Mouse (Mus musculus): ENCODE data around the gene Scn3a. TPM values are rescaled to one million over a fixed set of nuclear protein-coding genes. Genes with fewer than 3 reads are reported as not detected.

The Scn3a gene
- polyA plus RNA-seq, 1 experiment from 2014 or later: 5.1 TPM

DNA sequence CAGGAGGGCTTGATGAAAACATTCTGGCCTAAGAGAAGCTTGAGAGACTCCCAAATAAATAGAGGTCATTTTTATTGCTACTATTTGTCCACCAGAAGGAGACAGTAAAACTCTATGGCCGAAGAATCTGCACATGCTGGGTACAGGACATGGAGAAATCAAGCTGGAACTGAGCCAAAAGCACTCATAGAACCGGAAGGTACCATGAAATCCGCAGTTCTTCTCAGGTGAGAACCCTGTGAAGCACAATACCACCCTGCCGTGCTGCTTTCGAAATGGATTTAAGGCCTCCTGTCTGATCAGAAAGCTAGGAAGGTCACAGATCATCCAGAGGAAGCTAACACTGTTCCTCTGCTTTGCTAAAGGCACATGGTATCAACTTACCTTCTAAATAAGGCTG is 143.9 kb downstream of the Scn3a start:
- Histone ChIP-seq H3K27ac (no peak overlapping the region), H3K9ac (no peak overlapping the region), H3K9me3 (no peaks in the 10 kb centered on the region), H3K36me3 (no peaks in the 10 kb centered on the region), H3K4me1 (peaks cover 3% of the 10 kb centered on the region; the same call in 1 of the 2 replicates), H3K4me2 (replicated peaks) (no peak overlapping the region), H3K4me3 (no peak overlapping the region), H3K27me3 (no peaks in the 10 kb centered on the region)
- WGBS: 55% methylated on average over 5 of the region's 5 CpGs
- no peak for ATAC-seq (ENCODE audit: insufficient number of reproducible peaks, insufficient read depth, low FRiP score, low TSS enrichment)

DNA sequence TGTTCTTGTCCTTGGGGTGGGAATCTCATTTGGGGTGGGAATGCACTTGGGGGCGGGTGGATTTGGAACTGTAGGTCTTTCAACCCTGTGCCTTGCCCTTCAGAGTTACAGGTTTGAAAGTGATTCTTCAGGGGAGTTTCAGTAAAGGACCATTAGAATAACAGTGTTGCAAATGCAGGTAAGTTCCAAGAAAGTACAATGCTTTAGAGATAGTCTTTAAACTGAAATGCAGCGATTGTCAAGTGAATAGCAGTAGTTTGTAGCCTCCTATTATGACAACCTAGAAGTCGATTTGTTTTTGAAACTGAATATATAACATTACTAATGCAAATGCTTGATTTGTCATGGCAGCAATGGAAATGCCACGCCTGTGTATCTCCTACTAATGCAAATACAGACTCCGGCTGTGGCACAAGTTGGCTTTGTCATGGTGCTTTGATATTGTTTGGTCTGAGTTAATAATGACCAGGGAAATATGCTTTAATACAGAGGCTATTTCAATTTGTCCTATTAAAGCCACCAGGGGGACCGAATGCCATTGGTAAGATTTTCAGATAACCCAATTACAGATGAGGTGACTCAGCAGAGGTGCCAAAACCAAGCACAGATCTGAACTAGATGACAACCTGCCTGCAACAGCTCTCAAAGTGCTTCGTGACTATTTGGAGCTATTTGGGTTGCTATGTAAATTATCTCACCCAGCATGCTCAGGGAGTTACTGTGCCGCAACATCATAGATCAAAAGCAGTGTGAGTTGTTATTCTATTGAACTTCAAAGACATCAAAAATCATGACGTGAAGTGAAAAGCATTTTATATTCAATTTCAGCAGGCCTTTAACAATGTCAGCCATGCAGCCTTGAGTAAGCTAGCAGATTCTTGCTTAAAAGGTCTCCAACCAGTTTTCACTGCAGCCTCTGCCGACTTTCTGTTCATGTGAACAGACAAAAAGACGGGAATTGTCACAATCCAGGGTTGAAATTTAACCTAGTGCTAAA is 145.9 kb downstream of the Scn3a start:
- no peak for ATAC-seq (ENCODE audit: insufficient number of reproducible peaks, insufficient read depth, low FRiP score, low TSS enrichment)
- H3K27me3 ChIP-seq: no peaks in the 10 kb centered on the region
- H3K9me3 ChIP-seq: no peaks in the 10 kb centered on the region
- no peak overlapping the region for H3K4me2 ChIP-seq (replicated peaks)
- WGBS: 68% methylated on average over 11 of the region's 11 CpGs
- H3K4me1 ChIP-seq: peaks cover 3% of the 10 kb centered on the region; the same call in 1 of the 2 replicates
- no peak overlapping the region for H3K9ac ChIP-seq
- H3K36me3 ChIP-seq: no peaks in the 10 kb centered on the region
- H3K27ac ChIP-seq: no peak overlapping the region
- H3K4me3 ChIP-seq: no peak overlapping the region

DNA sequence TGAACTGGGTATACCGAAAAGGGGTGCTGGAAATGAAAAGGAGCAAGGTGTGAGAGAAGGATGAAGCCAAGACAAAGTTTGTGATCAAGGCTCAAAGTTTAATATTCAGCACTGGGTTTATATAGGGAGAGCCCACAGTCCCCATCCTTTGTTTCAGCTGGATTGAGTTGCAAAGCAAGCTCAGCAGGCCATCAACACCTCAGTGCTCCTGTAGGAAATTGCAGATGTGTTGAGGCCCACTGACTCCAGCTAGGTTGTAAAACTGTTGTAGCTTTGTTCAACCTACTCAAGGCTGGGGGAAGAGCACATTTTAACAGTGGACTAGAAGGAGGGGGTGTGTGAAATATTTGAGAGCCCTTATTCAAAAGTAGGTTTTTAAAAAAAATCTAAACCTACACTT is 148.8 kb downstream of the Scn3a start:
- Histone ChIP-seq H3K27ac (no peak overlapping the region), H3K4me2 (replicated peaks) (no peak overlapping the region), H3K4me3 (no peak overlapping the region), H3K9me3 (no peaks in the 10 kb centered on the region), H3K27me3 (no peaks in the 10 kb centered on the region), H3K36me3 (no peaks in the 10 kb centered on the region), H3K4me1 (peaks cover 2% of the 10 kb centered on the region; the same call in 1 of the 2 replicates), H3K9ac (no peak overlapping the region)
- no peak for ATAC-seq (ENCODE audit: insufficient number of reproducible peaks, insufficient read depth, low FRiP score, low TSS enrichment)
- 61% methylated on average over 1 of the region's 1 CpGs for WGBS

DNA sequence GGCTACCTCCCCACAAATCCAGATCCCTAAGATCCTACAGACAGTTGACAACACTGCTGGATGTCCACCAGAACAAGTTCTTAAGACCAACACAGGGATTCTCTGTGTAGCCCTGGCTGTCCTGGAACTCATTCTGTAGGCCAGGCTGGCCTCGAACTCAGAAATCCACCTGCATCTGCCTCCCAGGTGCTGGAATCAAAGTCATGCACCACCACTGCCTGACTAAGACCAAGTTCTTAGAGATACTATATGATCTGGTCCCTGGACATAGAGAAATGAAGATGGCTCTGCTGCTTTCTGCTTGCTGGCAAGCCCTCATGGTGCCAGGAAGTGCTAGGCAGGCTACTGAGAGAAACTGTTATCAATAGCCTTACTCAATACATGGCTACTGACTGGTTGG is 150.9 kb downstream of the Scn3a start:
- H3K4me3 ChIP-seq: no peak overlapping the region
- no peak for ATAC-seq (ENCODE audit: insufficient number of reproducible peaks, insufficient read depth, low FRiP score, low TSS enrichment)
- H3K36me3 ChIP-seq: no peaks in the 10 kb centered on the region
- H3K4me2 ChIP-seq (replicated peaks): no peak overlapping the region
- no peaks in the 10 kb centered on the region for H3K27me3 ChIP-seq
- 97% methylated on average over 1 of the region's 1 CpGs for WGBS
- no peaks in the 10 kb centered on the region for H3K4me1 ChIP-seq
- no peak overlapping the region for H3K27ac ChIP-seq
- H3K9ac ChIP-seq: no peak overlapping the region
- H3K9me3 ChIP-seq: no peaks in the 10 kb centered on the region

DNA sequence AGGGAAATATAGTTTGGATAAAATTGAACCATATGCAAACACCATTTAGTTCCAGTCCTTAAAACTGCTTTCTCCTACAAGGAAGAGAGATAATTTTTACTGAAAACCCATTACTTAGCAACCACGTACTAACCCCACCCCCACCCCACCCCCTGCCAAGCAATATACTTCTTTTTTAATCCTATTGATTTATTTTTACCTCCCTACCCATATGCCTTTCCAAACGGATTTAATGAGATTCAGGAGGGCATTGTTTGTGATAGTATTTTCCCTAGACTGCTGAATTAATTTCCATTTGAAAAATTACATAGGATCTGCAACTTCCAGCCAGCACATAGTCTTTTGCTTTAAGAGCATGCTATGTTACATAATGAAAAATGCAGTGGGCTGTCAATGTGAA is 152.1 kb downstream of the Scn3a start:
- Histone ChIP-seq H3K36me3 (no peaks in the 10 kb centered on the region), H3K4me2 (replicated peaks) (peak overlapping the region; percentile 58), H3K4me1 (no peaks in the 10 kb centered on the region), H3K9me3 (no peaks in the 10 kb centered on the region), H3K4me3 (no peak overlapping the region), H3K9ac (no peak overlapping the region), H3K27ac (no peak overlapping the region), H3K27me3 (no peaks in the 10 kb centered on the region)
- WGBS: 2% methylated on average over 2 of the region's 2 CpGs
- no peak for ATAC-seq (ENCODE audit: insufficient number of reproducible peaks, insufficient read depth, low FRiP score, low TSS enrichment)

DNA sequence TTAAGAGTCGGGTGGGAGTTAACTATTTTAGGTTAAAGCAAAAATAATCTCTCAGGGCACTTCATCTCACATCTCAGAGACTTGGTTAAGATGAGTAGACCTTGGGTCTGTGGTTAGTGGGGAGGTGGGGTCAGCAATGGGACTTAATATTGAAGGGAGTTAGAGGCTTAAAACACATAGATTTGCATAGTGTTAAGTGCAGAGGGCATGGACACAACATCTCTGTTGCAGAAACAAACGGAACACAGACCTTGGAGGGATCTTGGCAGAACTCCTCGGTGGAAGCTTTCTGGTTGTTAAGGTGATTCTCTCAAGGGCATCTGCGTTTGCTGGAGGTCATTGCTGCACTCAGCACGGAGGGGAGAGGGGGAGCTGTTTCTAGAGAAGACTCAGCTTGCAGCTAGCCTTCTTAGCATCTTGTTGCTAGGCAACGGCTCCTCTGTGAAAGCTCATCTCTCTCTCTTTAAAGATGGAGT is 152.6 kb downstream of the Scn3a start:
- Histone ChIP-seq H3K9me3 (no peaks in the 10 kb centered on the region), H3K27me3 (no peaks in the 10 kb centered on the region), H3K9ac (no peak overlapping the region), H3K4me3 (peak overlapping the region; percentile 13; the same call in 1 of the 2 replicates), H3K4me2 (replicated peaks) (peak overlapping the region; percentile 58), H3K36me3 (no peaks in the 10 kb centered on the region), H3K27ac (no peak overlapping the region), H3K4me1 (no peaks in the 10 kb centered on the region)
- 6% methylated on average over 6 of the region's 6 CpGs for WGBS
- peak; percentile 57 for ATAC-seq (ENCODE audit: insufficient number of reproducible peaks, insufficient read depth, low FRiP score, low TSS enrichment)

DNA sequence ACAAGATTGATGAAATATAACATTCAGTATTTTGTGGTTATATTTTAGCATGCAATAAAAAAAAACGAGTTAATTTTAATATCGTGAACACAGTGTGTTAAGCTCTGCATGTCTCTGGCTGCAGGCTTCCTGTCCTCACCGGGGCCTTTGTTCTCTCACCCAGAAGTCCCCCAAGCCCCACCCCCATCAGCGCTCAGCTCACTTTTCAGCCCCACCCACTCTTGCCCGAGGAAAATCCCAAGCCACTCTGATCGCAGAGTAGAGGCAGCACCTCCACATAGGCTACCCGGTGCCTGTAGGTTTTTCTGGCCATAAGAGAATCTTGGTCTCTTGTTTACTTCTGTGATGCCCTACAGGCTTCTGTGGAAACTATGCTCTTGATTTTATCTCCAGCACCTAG is 153.2 kb downstream of the Scn3a start:
- under 1% methylated on average over 7 of the region's 7 CpGs for WGBS
- Histone ChIP-seq H3K36me3 (no peaks in the 10 kb centered on the region), H3K4me2 (replicated peaks) (peak overlapping the region; percentile 58), H3K4me3 (peak overlapping the region; percentile 19), H3K4me1 (no peaks in the 10 kb centered on the region), H3K27me3 (no peaks in the 10 kb centered on the region), H3K9ac (0 out of 2 replicates have a peak overlapping the region, but pooled peaks have one; percentile 24), H3K27ac (no peak overlapping the region), H3K9me3 (no peaks in the 10 kb centered on the region)
- peak; percentile 87 for ATAC-seq (ENCODE audit: insufficient number of reproducible peaks, insufficient read depth, low FRiP score, low TSS enrichment)

DNA sequence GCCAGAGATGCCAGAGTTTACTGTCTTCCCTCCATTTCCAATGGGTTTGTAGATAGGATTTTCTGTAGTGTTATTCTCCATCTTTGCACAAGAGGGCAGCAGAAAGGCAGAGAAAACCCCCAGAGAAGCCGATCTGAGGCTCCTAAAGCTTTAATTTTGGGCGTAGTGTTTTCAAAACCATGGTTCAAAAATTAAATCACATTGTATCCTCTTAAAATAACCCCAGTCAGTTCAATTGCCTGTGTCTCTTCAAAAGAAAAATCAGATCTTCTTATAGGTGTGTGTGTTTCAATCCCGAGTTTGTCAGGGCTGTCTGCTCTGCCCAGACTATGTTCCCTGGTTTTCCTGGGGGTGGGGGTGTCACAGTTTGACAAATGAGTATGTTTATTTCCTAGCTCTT is 153.7 kb downstream of the Scn3a start:
- H3K9me3 ChIP-seq: no peaks in the 10 kb centered on the region
- 0 out of 2 replicates have a peak overlapping the region, but pooled peaks have one; percentile 24 for H3K9ac ChIP-seq
- peak overlapping the region; percentile 67; the same call in 1 of the 2 replicates for H3K27ac ChIP-seq
- WGBS: 0% methylated on average over 3 of the region's 3 CpGs
- peak overlapping the region; percentile 58 for H3K4me2 ChIP-seq (replicated peaks)
- H3K36me3 ChIP-seq: no peaks in the 10 kb centered on the region
- ATAC-seq (ENCODE audit: insufficient number of reproducible peaks, insufficient read depth, low FRiP score, low TSS enrichment): peak; percentile 44; the same call in 1 of the 2 replicates
- no peaks in the 10 kb centered on the region for H3K4me1 ChIP-seq
- H3K27me3 ChIP-seq: no peaks in the 10 kb centered on the region
- H3K4me3 ChIP-seq: peak overlapping the region; percentile 26; the same call in 1 of the 2 replicates

Other genes with a start within 250 kb of the Scn3a start
- 0.41 and 0.96 TPM in 2 replicates for gene Slc38a11, start 203.6 kb downstream of the Scn3a start, polyA plus RNA-seq (2016; fragmentation: Nextera tagmentation; extraction: Ambion mirVana)
- 5.0 and 6.3 TPM in 2 replicates for gene Scn2a, start 53.1 kb upstream of the Scn3a start, polyA plus RNA-seq (2016; fragmentation: Nextera tagmentation; extraction: Ambion mirVana)